15 mouse cellular contexts compared by ENCODE assay signal in the genomic region with DNA sequence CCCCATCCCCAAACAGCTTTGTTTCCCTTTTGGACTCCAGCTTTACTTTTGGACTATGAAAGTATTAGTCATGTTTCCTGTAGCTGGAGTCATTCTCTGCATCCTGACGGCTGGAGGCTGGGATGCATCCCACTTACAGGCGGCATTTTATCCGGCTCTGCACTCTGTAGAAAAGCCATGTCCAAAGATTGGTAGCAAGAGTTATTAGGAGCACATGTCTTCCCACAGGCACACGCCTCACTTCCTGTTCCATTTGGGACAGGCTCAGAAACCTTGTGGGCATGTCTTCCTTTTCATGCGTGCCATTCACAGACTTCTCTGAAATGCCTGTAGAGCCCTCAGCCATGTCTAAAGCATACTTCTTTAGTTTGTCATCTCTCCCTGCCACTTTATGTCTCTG.
DNase-seq lines count a peak whose midpoint lies in the region; ATAC-seq and TF ChIP-seq lines count a peak whose summit lies in the region.
"Had no signal": no experiment of that assay in that cellular context is flagged by ENCODE, and none has a peak within 500 bp of the region (broad histone marks: within the 10 kb centered on the region; RNA-seq: fewer than 3 reads in every experiment).

No protein-coding gene starts in this region.

- peaks cover 24% of the 10 kb centered on the region for H3K36me3 ChIP-seq in megakaryocyte, embryonic 14.5 days (replicated peaks; ENCODE audit: low read length)
- no peaks in the 10 kb centered on the region for H3K36me3 ChIP-seq in heart, embryonic 15.5 days
- no peaks in the 10 kb centered on the region for H3K36me3 ChIP-seq in hindbrain, embryonic 12.5 days
- H3K36me3 ChIP-seq: midbrain, embryonic 13.5 days had no signal

- ATAC-seq in megakaryocyte, adult 5-6 weeks (ENCODE audit: poor library complexity, severe bottlenecking): no peak
- ATAC-seq in heart, embryonic 15.5 days (replicated peaks; ENCODE audit: insufficient number of reproducible peaks, insufficient read depth, low FRiP score, low read depth): no peak
- no peak for ATAC-seq in hindbrain, embryonic 12.5 days (ENCODE audit: low FRiP score)
- ATAC-seq: forebrain, embryonic 13.5 days; liver, postnatal 0 days; midbrain, embryonic 13.5 days had no signal

- 53% methylated on average over 5 of the region's 5 CpGs for WGBS in heart, embryonic 15.5 days
- 40% methylated on average over 5 of the region's 5 CpGs for WGBS in olfactory bulb, adult 2 months
- 88% methylated on average over 5 of the region's 5 CpGs for WGBS in hindbrain, embryonic 12.5 days
- 29% methylated on average over 5 of the region's 5 CpGs for whole genome bisulfite sequencing in lung, adult 2 months

- no peak for DNase-seq in lung, adult 2 months
- no peak for DNase-seq in adrenal gland, postnatal 14 days
- DNase-seq: adrenal gland, postnatal 25 days; cerebellum, postnatal 10 days; kidney, adult 2 months; liver, postnatal 0 days; thymus, postnatal 4 days had no signal

- H3K27ac ChIP-seq in cortical plate, adult 2 months (ENCODE audit: insufficient read depth, low read length): peak overlapping the region; percentile 63; the same call in 1 of the 2 replicates
- peak overlapping the region; percentile 4 for H3K27ac ChIP-seq in heart, embryonic 15.5 days
- H3K27ac ChIP-seq in olfactory bulb, adult 2 months (ENCODE audit: insufficient read depth, low read depth, low read length): peak overlapping the region; percentile 2
- H3K27ac ChIP-seq in hindbrain, embryonic 12.5 days: no peak overlapping the region
- H3K27ac ChIP-seq: forebrain, embryonic 13.5 days; midbrain, embryonic 13.5 days had no signal

- H3K27me3 ChIP-seq in megakaryocyte, embryonic 14.5 days (replicated peaks): no peaks in the 10 kb centered on the region
- no peaks in the 10 kb centered on the region for H3K27me3 ChIP-seq in heart, embryonic 15.5 days
- H3K27me3 ChIP-seq in hindbrain, embryonic 12.5 days: no peaks in the 10 kb centered on the region
- H3K27me3 ChIP-seq: forebrain, embryonic 13.5 days; midbrain, embryonic 13.5 days had no signal

- H3K4me3 ChIP-seq in megakaryocyte, embryonic 14.5 days (replicated peaks): peak overlapping the region; percentile 60
- no peak overlapping the region for H3K4me3 ChIP-seq in cortical plate, adult 2 months (ENCODE audit: insufficient read depth, low read length)
- H3K4me3 ChIP-seq in heart, embryonic 15.5 days: no peak overlapping the region
- H3K4me3 ChIP-seq in olfactory bulb, adult 2 months (ENCODE audit: insufficient read depth, low read depth, low read length): no peak overlapping the region
- no peak overlapping the region for H3K4me3 ChIP-seq in hindbrain, embryonic 12.5 days
- H3K4me3 ChIP-seq in lung, adult 2 months (replicated peaks; ENCODE audit: extremely low read depth, low read depth, low read length): no peak overlapping the region
- H3K4me3 ChIP-seq: forebrain, embryonic 13.5 days; midbrain, embryonic 13.5 days had no signal

- H3K9me3 ChIP-seq in megakaryocyte, embryonic 14.5 days: peaks cover 6% of the 10 kb centered on the region; the same call in 1 of the 2 replicates
- H3K9me3 ChIP-seq in heart, embryonic 15.5 days (replicated peaks): no peaks in the 10 kb centered on the region
- H3K9me3 ChIP-seq in hindbrain, embryonic 12.5 days (replicated peaks): no peaks in the 10 kb centered on the region
- H3K9me3 ChIP-seq: forebrain, embryonic 13.5 days; midbrain, embryonic 13.5 days had no signal

- no peak for TF ChIP-seq CTCF in cortical plate, adult 2 months (IDR thresholded peaks at IDR 0.05; ENCODE audit: extremely low read depth, insufficient read depth, low read length)
- no peak for TF ChIP-seq CTCF in olfactory bulb, adult 2 months (IDR thresholded peaks at IDR 0.05; ENCODE audit: insufficient read depth, low read depth, low read length)
- TF ChIP-seq CTCF in lung, adult 2 months (IDR thresholded peaks at IDR 0.05; ENCODE audit: insufficient read depth, low read length): no peak

- H3K4me2 ChIP-seq in heart, embryonic 15.5 days: no peak overlapping the region
- H3K4me2 ChIP-seq in hindbrain, embryonic 12.5 days (replicated peaks): no peak overlapping the region
- H3K4me2 ChIP-seq: forebrain, embryonic 13.5 days; midbrain, embryonic 13.5 days had no signal

- TF ChIP-seq POLR2A in cortical plate, adult 2 months (IDR thresholded peaks at IDR 0.05; ENCODE audit: extremely low read depth, insufficient read depth, low read length): no peak
- TF ChIP-seq POLR2A in olfactory bulb, adult 2 months (IDR thresholded peaks at IDR 0.05; ENCODE audit: insufficient read depth, low read depth, low read length): no peak
- TF ChIP-seq POLR2A in lung, adult 2 months (IDR thresholded peaks at IDR 0.05; ENCODE audit: borderline replicate concordance, extremely low read depth, low read depth, low read length): no peak

- H3K4me1 ChIP-seq in megakaryocyte, embryonic 14.5 days: peaks cover 81% of the 10 kb centered on the region
- peaks cover 11% of the 10 kb centered on the region for H3K4me1 ChIP-seq in cortical plate, adult 2 months (ENCODE audit: control insufficient read depth, insufficient read depth, low read length)
- peaks cover 42% of the 10 kb centered on the region for H3K4me1 ChIP-seq in heart, embryonic 15.5 days (replicated peaks)
- H3K4me1 ChIP-seq in olfactory bulb, adult 2 months (ENCODE audit: control insufficient read depth, insufficient read depth, low read length): peaks cover 19% of the 10 kb centered on the region
- H3K4me1 ChIP-seq in hindbrain, embryonic 12.5 days: peaks cover 9% of the 10 kb centered on the region; the same call in 1 of the 2 replicates
- peaks cover 8% of the 10 kb centered on the region for H3K4me1 ChIP-seq in lung, adult 2 months (ENCODE audit: control insufficient read depth, insufficient read depth, low read length)
- H3K4me1 ChIP-seq: forebrain, embryonic 13.5 days; midbrain, embryonic 13.5 days had no signal

- H3K9ac ChIP-seq in heart, embryonic 15.5 days: no peak overlapping the region
- H3K9ac ChIP-seq in hindbrain, embryonic 12.5 days: no peak overlapping the region
- H3K9ac ChIP-seq: forebrain, embryonic 13.5 days; liver, postnatal 0 days; midbrain, embryonic 13.5 days had no signal
